Mouse (Mus musculus) CH12.LX (cell line): ENCODE measurements around the gene Phlda1. TPM values are rescaled to one million over a fixed set of nuclear protein-coding genes. Genes with fewer than 3 reads are reported as not detected.
A peak's percentile ranks its signal among the peaks of the same experiment; 100 is the strongest.
"Not testable (repeated sequence)": the region's sequence is repeated elsewhere in the genome, so short reads cannot be mapped to it uniquely, and the experiment has no call there.

ENCODE experiments used
- DNase-seq: peaks from one replicate; pipeline ENCODE4 v3.0.0-alpha.2; 2013; ENCODE audit errors: extremely low read depth
- H3K27ac ChIP-seq: 2 replicates; pipeline ENCODE4 v1.5.1; 2012; ENCODE audit warnings: low read depth, mild to moderate bottlenecking, control low read depth, moderate library complexity; ENCODE audit not compliant: insufficient read depth
- H3K27me3 ChIP-seq: replicated peaks from 2 replicates; pipeline ENCODE3; 2012; ENCODE audit warnings: inconsistent platforms
- H3K36me3 ChIP-seq, 2 experiments: replicated peaks in 1 of 2; 2 replicates each; pipeline versions ENCODE3 to v1.6.1; 2012; ENCODE audit warnings: inconsistent platforms in 1 of 2, low read length in 1 of 2, mild to moderate bottlenecking in 1 of 2, mixed read lengths in 1 of 2, moderate library complexity in 1 of 2; ENCODE audit not compliant: control insufficient read depth in 1 of 2, insufficient read depth in 1 of 2
- H3K4me1 ChIP-seq, 2 experiments: 2 replicates each; pipeline ENCODE4 v1.6.1; 2012; ENCODE audit warnings: inconsistent platforms in 1 of 2, moderate library complexity in 1 of 2; ENCODE audit not compliant: insufficient read depth in 2 of 2, control insufficient read depth in 1 of 2
- H3K4me2 ChIP-seq: 2 replicates; pipeline ENCODE4 v1.6.1; 2012; ENCODE audit warnings: low read depth, mild to moderate bottlenecking, control low read depth; ENCODE audit not compliant: poor library complexity, insufficient read depth, severe bottlenecking
- H3K4me3 ChIP-seq, 3 experiments: fragments of 150-350 bp in 1 of 3; sonication (generic) in 1 of 3; replicated peaks in 1 of 3; 2 replicates each; pipeline versions ENCODE3 to v1.5.1; 2011 to 2012; ENCODE audit warnings: low read depth in 2 of 3, low read length in 2 of 3, mild to moderate bottlenecking in 2 of 3, moderate library complexity in 2 of 3, control low read depth in 1 of 3, improper control_type of control experiment in 1 of 3, inconsistent platforms in 1 of 3, mixed read lengths in 1 of 3; ENCODE audit not compliant: poor library complexity in 1 of 3
- H3K79me2 ChIP-seq: replicated peaks from 2 replicates; pipeline ENCODE4 v1.6.1; 2012; ENCODE audit warnings: mild to moderate bottlenecking, moderate library complexity; ENCODE audit not compliant: control insufficient read depth, poor library complexity, insufficient read depth, severe bottlenecking; ENCODE audit errors: extremely low read depth
- H3K9ac ChIP-seq: 2 replicates; pipeline ENCODE4 v1.6.1; 2012; ENCODE audit warnings: low read depth, mild to moderate bottlenecking, control low read depth, moderate library complexity; ENCODE audit not compliant: insufficient read depth
- H3K9me3 ChIP-seq: replicated peaks from 2 replicates; pipeline ENCODE3; 2012; ENCODE audit warnings: low read length, inconsistent platforms, mixed read lengths
- CHD1 ChIP-seq: IDR thresholded peaks from 2 replicates; pipeline ENCODE4 v1.6.1; 2012; ENCODE audit warnings: low read depth, low read length, improper control_type of control experiment, inconsistent platforms
- CHD2 ChIP-seq: IDR thresholded peaks from 2 replicates; pipeline ENCODE4 v1.6.1; 2011; ENCODE audit warnings: low read length, improper control_type of control experiment
- CTCF ChIP-seq, 2 experiments: IDR thresholded peaks in 1 of 2; conservative IDR thresholded peaks in 1 of 2; 2 replicates each; pipeline ENCODE4 v1.5.1; 2011 to 2012; ENCODE audit warnings: low read depth in 2 of 2, low read length in 2 of 2, improper control_type of control experiment in 1 of 2, inconsistent platforms in 1 of 2, mild to moderate bottlenecking in 1 of 2, moderate library complexity in 1 of 2
- ELF1 ChIP-seq: IDR thresholded peaks from 2 replicates; pipeline ENCODE4 v1.6.1; 2014; ENCODE audit warnings: low read depth, mild to moderate bottlenecking, inconsistent platforms, low read length, improper control_type of control experiment
- EP300 ChIP-seq: IDR thresholded peaks from 2 replicates; pipeline ENCODE4 v1.6.1; 2011; ENCODE audit warnings: low read length, improper control_type of control experiment
- IRF4 ChIP-seq: IDR thresholded peaks from 2 replicates; pipeline ENCODE4 v1.6.1; 2014; ENCODE audit warnings: low read depth, mild to moderate bottlenecking, inconsistent platforms, low read length, improper control_type of control experiment
- JUN ChIP-seq: IDR thresholded peaks from 2 replicates; pipeline ENCODE4 v1.6.1; 2011; ENCODE audit warnings: low read depth, mild to moderate bottlenecking, low read length, improper control_type of control experiment, moderate library complexity; ENCODE audit not compliant: insufficient read depth
- MAFK ChIP-seq: IDR thresholded peaks from 2 replicates; pipeline ENCODE4 v1.6.1; 2011; ENCODE audit warnings: low read length, improper control_type of control experiment; ENCODE audit not compliant: insufficient replicate concordance
- MAX ChIP-seq: IDR thresholded peaks from 2 replicates; pipeline ENCODE4 v1.6.1; 2011; ENCODE audit warnings: low read length, improper control_type of control experiment
- MXI1 ChIP-seq: IDR thresholded peaks from 2 replicates; pipeline ENCODE4 v1.6.1; 2011; ENCODE audit warnings: mild to moderate bottlenecking, low read depth, low read length, improper control_type of control experiment
- MYC ChIP-seq: IDR thresholded peaks from 2 replicates; pipeline ENCODE4 v1.6.1; 2011; ENCODE audit warnings: low read depth, mild to moderate bottlenecking, improper control_type of control experiment, low read length
- NELFE ChIP-seq: IDR thresholded peaks from 2 replicates; pipeline ENCODE4 v1.6.1; 2011; ENCODE audit warnings: low read depth, low read length, improper control_type of control experiment
- RAD21 ChIP-seq: IDR thresholded peaks from 2 replicates; pipeline ENCODE4 v1.6.1; 2011; ENCODE audit warnings: low read depth, mild to moderate bottlenecking, low read length, improper control_type of control experiment, moderate library complexity
- SIN3A ChIP-seq: IDR thresholded peaks from 2 replicates; pipeline ENCODE4 v1.6.1; 2012; ENCODE audit warnings: low read length, improper control_type of control experiment, inconsistent platforms
- SMC3 ChIP-seq: IDR thresholded peaks from 2 replicates; pipeline ENCODE4 v1.6.1; 2011; ENCODE audit warnings: low read depth, low read length, improper control_type of control experiment
- TBP ChIP-seq: conservative IDR thresholded peaks from 2 replicates; pipeline ENCODE4 v1.6.1; 2011; ENCODE audit warnings: low read depth, low read length, improper control_type of control experiment
- USF1 ChIP-seq: IDR thresholded peaks from 2 replicates; pipeline ENCODE4 v1.6.1; 2014; ENCODE audit warnings: low read depth, mild to moderate bottlenecking, inconsistent platforms, low read length, improper control_type of control experiment
- USF2 ChIP-seq: conservative IDR thresholded peaks from 2 replicates; pipeline ENCODE4 v1.6.1; 2011; ENCODE audit warnings: low read depth, low read length, improper control_type of control experiment
- ZKSCAN1 ChIP-seq: IDR thresholded peaks from 2 replicates; pipeline ENCODE4 v1.6.1; 2012; ENCODE audit warnings: low read depth, inconsistent platforms, low read length, improper control_type of control experiment, borderline replicate concordance
- dilution Hi-C: fragments of 300-500 bp; cut with MboI; formaldehyde crosslinking; loops from 2 replicates; pipeline ENCODE4 v1.14.3; 2020; ENCODE audit warnings: low sequenced_read_pairs; ENCODE audit not compliant: extremely low pct_unique_long_range_greater_than_20kb, extremely low pct_ligation_motif_present
- in situ Hi-C: fragments of 300-500 bp; cut with MboI; formaldehyde crosslinking; loops from 3 replicates; pipeline ENCODE4 v1.14.3; 2019; ENCODE audit warnings: low sequenced_read_pairs, low pct_ligation_motif_present, low pct_unique_long_range_greater_than_20kb, mixed read lengths
- polyA plus RNA-seq: library from polyadenylated mRNA; unstranded; fragments of >175 nt; gene quantifications from 2 replicates; pipeline ENCODE4 v1.2.1, GENCODE M21; 2012; ENCODE audit warnings: low read depth; ENCODE audit not compliant: insufficient read length
- total RNA-seq, 2 experiments: library from RNA; depleted of rRNA; stranded (reverse); fragments of 300-350 nt in 1 of 2; fragments of >200 nt in 1 of 2; gene quantifications; 2 replicates each; pipeline ENCODE4 v1.2.3; 2012 to 2014

Gene Phlda1
- total and polyA plus RNA-seq, 3 experiments: 1.9 to 11.6 (median 2.1) TPM

GRCm38 (mm10) chr10:111488793-111489192 is 17.3 kb upstream of the Phlda1 start:
- Histone ChIP-seq H3K36me3 (peaks cover 58 to 93% of the 10 kb centered on the region in 2 experiments), H3K27me3 (no peaks in the 10 kb centered on the region), H3K4me1 (peaks cover 0 to 38% of the 10 kb centered on the region in 2 experiments; a peak in 2 of 4 replicates), H3K9me3 (no peaks in the 10 kb centered on the region), H3K9ac (no peak overlapping the region), H3K79me2 (peaks cover 52% of the 10 kb centered on the region), H3K4me3 (no peak overlapping the region), H3K27ac (0 out of 2 replicates have a peak overlapping the region, but pooled peaks have one; percentile 11), H3K4me2 (no peak overlapping the region)
- in situ Hi-C loops: loop anchor here (5.0 kb wide), 1 partner anchor 186 kb away; no protein-coding TSS in a partner anchor
- TF ChIP-seq SMC3 (peak; percentile 53), USF2 (no peak), IRF4 (no peak), TBP (no peak), JUN (no peak), MYC (no peak), MXI1 (no peak), CTCF (conservative IDR thresholded peaks at IDR 0.05 in 1 of 2, IDR thresholded peaks at IDR 0.05 in 1 of 2; ENCODE audit: low read depth in 2 of 2, low read length in 2 of 2) (peak in 1 of 2 experiments; percentile 57; a peak in 2 of 4 replicates), RAD21 (peak; percentile 41), ZKSCAN1 (no peak), NELFE (no peak), MAFK (no peak), CHD2 (no peak)
- dilution Hi-C loops: no loop called here
- DNase-seq: no peak

GRCm38 (mm10) chr10:111490079-111490478 is 16.0 kb upstream of the Phlda1 start:
- dilution Hi-C loops: not testable (repeated sequence)

GRCm38 (mm10) chr10:111495888-111496287 is 10.2 kb upstream of the Phlda1 start:
- no peak for DNase-seq
- peaks cover 5% of the 10 kb centered on the region; the same call in 1 of the 2 replicates for H3K79me2 ChIP-seq
- in situ Hi-C loops: no loop called here
- H3K4me3 ChIP-seq: no peak overlapping the region
- H3K9ac ChIP-seq: no peak overlapping the region
- no peaks in the 10 kb centered on the region for H3K4me1 ChIP-seq
- no peaks in the 10 kb centered on the region for H3K9me3 ChIP-seq
- TF ChIP-seq MXI1 (no peak), CHD1 (no peak), USF1 (no peak), ELF1 (no peak), MAX (no peak), EP300 (no peak), ZKSCAN1 (no peak), NELFE (no peak), SIN3A (no peak)
- H3K36me3 ChIP-seq: peaks cover 39 to 70% of the 10 kb centered on the region in 2 experiments
- dilution Hi-C loops: no loop called here
- no peak overlapping the region for H3K27ac ChIP-seq
- H3K4me2 ChIP-seq: no peak overlapping the region
- H3K27me3 ChIP-seq: no peaks in the 10 kb centered on the region

More at GRCm38 (mm10) chr10:111490079-111490478, 16.0 kb upstream of the Phlda1 start:
- H3K4me1 ChIP-seq: peaks cover 0 to 27% of the 10 kb centered on the region in 2 experiments; a peak in 2 of 4 replicates
- H3K36me3 ChIP-seq: peaks cover 55 to 90% of the 10 kb centered on the region in 2 experiments
- H3K79me2 ChIP-seq: peaks cover 40% of the 10 kb centered on the region
- in situ Hi-C loops, H3K4me3 ChIP-seq, H3K27me3 ChIP-seq, H3K9me3 ChIP-seq, H3K9ac ChIP-seq, DNase-seq, H3K4me2 ChIP-seq, H3K27ac ChIP-seq: not testable (repeated sequence)
